Mouse (Mus musculus): ENCODE measurements at regions not wholly inside any gene's neighbourhood (a gene's known extent, or its start where the extent isn't known, plus 50 kb on each side); places are given as distances from the start of the nearest gene placed in this dataset.

DNA sequence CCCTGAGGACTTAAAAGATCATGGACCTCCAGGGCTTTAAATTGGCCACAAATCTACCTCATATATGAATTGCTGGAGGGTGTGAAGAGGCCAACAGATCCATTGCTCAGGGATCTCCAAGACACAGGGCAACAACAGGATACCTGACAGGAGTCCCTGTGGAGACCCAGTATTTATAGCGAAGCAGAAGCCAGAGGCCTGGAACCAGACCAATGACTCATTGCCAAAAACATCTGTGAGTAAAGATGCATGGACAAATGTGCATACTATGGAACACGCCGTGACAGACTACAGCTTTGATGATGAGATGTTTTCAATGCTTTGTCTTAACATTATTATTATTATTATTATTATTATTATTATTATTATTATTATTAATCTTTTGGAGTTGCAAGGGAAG, 239.0 kb upstream of the Syt1 start:
- 90% methylated on average over 3 of the region's 3 CpGs for WGBS
- no peak for ATAC-seq (replicated peaks)
- Histone ChIP-seq H3K4me1 (no peaks in the 10 kb centered on the region), H3K9ac (no peak overlapping the region), H3K36me3 (replicated peaks) (no peaks in the 10 kb centered on the region), H3K4me3 (no peak overlapping the region), H3K4me2 (no peak overlapping the region), H3K27ac (no peak overlapping the region), H3K27me3 (replicated peaks) (no peaks in the 10 kb centered on the region), H3K9me3 (no peaks in the 10 kb centered on the region)

DNA sequence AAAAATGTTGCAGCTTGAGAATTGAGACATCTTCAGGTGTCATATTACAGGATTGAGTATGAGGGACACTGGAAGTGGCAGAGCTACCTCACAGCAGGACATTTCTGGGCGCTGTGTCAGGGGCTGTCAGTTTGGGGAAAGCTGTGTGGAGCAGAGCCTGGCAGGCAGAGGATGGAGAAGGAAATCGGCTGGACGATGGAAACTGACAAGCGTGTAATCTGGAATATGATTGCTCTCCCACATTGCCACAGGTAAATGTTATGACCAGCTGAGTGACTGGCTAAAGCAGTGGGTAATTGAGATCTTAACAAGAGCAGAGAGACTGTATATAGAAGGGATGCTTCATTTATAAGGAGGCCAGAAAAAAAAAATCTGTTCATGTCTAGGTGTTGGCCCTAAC, 235.5 kb upstream of the Syt1 start:
- H3K4me1 ChIP-seq = no peaks in the 10 kb centered on the region
- peak; percentile 63; the same call in 1 of the 2 replicates for ATAC-seq (replicated peaks)

GRCm38 (mm10) chr10:109237026-109237425, 226.2 kb upstream of the Syt1 start:
- no peaks in the 10 kb centered on the region for H3K4me1 ChIP-seq
- no peaks in the 10 kb centered on the region for H3K36me3 ChIP-seq (replicated peaks)
- H3K27me3 ChIP-seq (replicated peaks) = no peaks in the 10 kb centered on the region
- H3K4me3 ChIP-seq = no peak overlapping the region
- 64% methylated on average over 7 of the region's 7 CpGs for WGBS
- no peak overlapping the region for H3K27ac ChIP-seq
- no peak overlapping the region for H3K9ac ChIP-seq
- no peak for ATAC-seq (replicated peaks)
- no peaks in the 10 kb centered on the region for H3K9me3 ChIP-seq
- H3K4me2 ChIP-seq = no peak overlapping the region

More for the DNA sequence above, 235.5 kb upstream of the Syt1 start:
- no peak overlapping the region for H3K9ac ChIP-seq
- 44% methylated on average over 4 of the region's 4 CpGs for WGBS
- H3K9me3 ChIP-seq = no peaks in the 10 kb centered on the region
- no peaks in the 10 kb centered on the region for H3K27me3 ChIP-seq (replicated peaks)
- no peak overlapping the region for H3K4me2 ChIP-seq
- no peak overlapping the region for H3K4me3 ChIP-seq
- no peaks in the 10 kb centered on the region for H3K36me3 ChIP-seq (replicated peaks)
- no peak overlapping the region for H3K27ac ChIP-seq

GRCm38 (mm10) chr10:109226989-109227388, 216.2 kb upstream of the Syt1 start:
- Histone ChIP-seq H3K4me1 (no peaks in the 10 kb centered on the region), H3K4me2 (no peak overlapping the region), H3K9ac (no peak overlapping the region), H3K27me3 (replicated peaks) (no peaks in the 10 kb centered on the region), H3K36me3 (replicated peaks) (no peaks in the 10 kb centered on the region), H3K4me3 (no peak overlapping the region), H3K9me3 (no peaks in the 10 kb centered on the region), H3K27ac (no peak overlapping the region)
- WGBS = 89% methylated on average over 3 of the region's 3 CpGs
- ATAC-seq (replicated peaks) = no peak

DNA sequence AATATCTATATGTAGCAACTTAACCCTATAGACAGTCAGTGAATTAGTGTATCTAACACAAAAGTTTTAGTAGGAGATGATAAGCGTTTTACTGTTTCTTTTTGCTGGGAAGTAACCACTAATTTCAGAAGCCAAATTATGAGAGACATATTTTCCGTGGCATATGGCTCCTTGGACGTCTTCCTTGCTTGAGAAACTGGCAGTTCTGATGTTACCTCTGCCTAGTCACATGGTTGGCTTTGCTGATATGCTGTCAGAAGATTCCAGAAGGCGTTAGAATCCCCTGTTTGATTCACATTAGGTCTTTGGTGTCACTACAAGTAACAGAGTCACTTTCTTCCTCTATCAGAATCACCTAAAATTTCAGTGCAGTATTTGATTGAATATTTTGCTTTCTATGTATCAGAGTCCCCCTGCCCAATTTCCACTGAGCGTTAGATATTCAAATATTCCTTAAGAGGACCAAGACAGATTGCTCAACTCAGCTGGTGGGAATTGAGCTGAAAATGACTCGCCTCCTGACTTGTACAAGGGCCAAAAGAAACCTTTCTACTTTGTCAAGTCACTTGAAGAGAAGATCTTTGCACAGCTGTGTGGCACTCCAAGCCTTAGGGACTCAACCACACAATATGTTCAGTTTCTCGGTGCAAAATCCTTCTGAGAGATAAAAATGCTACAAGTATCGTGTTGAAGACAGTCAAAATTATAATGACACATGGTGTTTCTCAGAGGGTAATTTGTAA, 178.2 kb upstream of the Syt1 start:
- no peaks in the 10 kb centered on the region for H3K4me1 ChIP-seq
- no peaks in the 10 kb centered on the region for H3K36me3 ChIP-seq (replicated peaks)
- H3K4me3 ChIP-seq = no peak overlapping the region
- WGBS = 74% methylated on average over 8 of the region's 8 CpGs
- no peak overlapping the region for H3K9ac ChIP-seq
- no peak for ATAC-seq (replicated peaks)
- no peak overlapping the region for H3K27ac ChIP-seq
- H3K4me2 ChIP-seq = no peak overlapping the region
- H3K27me3 ChIP-seq (replicated peaks) = no peaks in the 10 kb centered on the region
- H3K9me3 ChIP-seq = no peaks in the 10 kb centered on the region

GRCm38 (mm10) chr10:109188252-109188651, 177.5 kb upstream of the Syt1 start:
- no peak overlapping the region for H3K9ac ChIP-seq
- H3K4me3 ChIP-seq = no peak overlapping the region
- H3K36me3 ChIP-seq (replicated peaks) = no peaks in the 10 kb centered on the region
- no peaks in the 10 kb centered on the region for H3K27me3 ChIP-seq (replicated peaks)
- H3K4me1 ChIP-seq = no peaks in the 10 kb centered on the region
- 67% methylated on average over 4 of the region's 4 CpGs for WGBS
- H3K9me3 ChIP-seq = no peaks in the 10 kb centered on the region
- no peak overlapping the region for H3K4me2 ChIP-seq
- ATAC-seq (replicated peaks) = no peak
- no peak overlapping the region for H3K27ac ChIP-seq

- 50% methylated on average over 2 of the region's 2 CpGs for WGBS
These were observed 174.5 kb upstream of the Syt1 start for GRCm38 (mm10) chr10:109185243-109185642.

DNA sequence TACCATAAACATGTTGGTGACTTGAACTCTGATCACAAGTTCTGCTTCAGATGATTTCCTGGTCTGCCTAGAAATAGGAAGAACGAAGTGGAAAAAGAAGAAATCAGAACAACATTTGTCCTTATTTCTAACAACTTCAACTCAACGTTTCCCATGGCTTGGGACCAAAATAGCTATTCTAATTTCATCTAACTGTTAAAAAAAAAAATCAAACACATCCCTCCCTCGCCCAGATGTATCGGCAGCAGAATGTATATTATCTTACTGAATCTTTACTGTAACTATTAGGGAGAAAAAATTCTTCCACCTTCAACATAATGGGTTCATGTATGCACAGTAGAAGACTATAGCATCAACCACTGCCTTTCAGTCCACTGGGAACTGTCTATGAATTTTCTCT, 169.7 kb upstream of the Syt1 start:
- no peak for ATAC-seq (replicated peaks)
- H3K4me3 ChIP-seq = no peak overlapping the region
- WGBS = 89% methylated on average over 4 of the region's 4 CpGs

More at GRCm38 (mm10) chr10:109185243-109185642, 174.5 kb upstream of the Syt1 start:
- Histone ChIP-seq H3K4me1 (no peaks in the 10 kb centered on the region), H3K9me3 (no peaks in the 10 kb centered on the region), H3K9ac (no peak overlapping the region), H3K4me2 (no peak overlapping the region), H3K36me3 (replicated peaks) (no peaks in the 10 kb centered on the region), H3K27ac (no peak overlapping the region), H3K27me3 (replicated peaks) (no peaks in the 10 kb centered on the region), H3K4me3 (no peak overlapping the region)
- ATAC-seq (replicated peaks) = no peak

GRCm38 (mm10) chr10:109160730-109161129, 149.9 kb upstream of the Syt1 start:
- 93% methylated on average over 1 of the region's 1 CpGs for WGBS
- Histone ChIP-seq H3K4me3 (no peak overlapping the region), H3K9me3 (no peaks in the 10 kb centered on the region), H3K9ac (no peak overlapping the region), H3K4me2 (no peak overlapping the region), H3K4me1 (no peaks in the 10 kb centered on the region), H3K27me3 (replicated peaks) (no peaks in the 10 kb centered on the region), H3K27ac (no peak overlapping the region), H3K36me3 (replicated peaks) (no peaks in the 10 kb centered on the region)
- no peak for ATAC-seq (replicated peaks)

More for the DNA sequence above, 169.7 kb upstream of the Syt1 start:
- H3K4me1 ChIP-seq = no peaks in the 10 kb centered on the region
- no peaks in the 10 kb centered on the region for H3K36me3 ChIP-seq (replicated peaks)
- no peaks in the 10 kb centered on the region for H3K27me3 ChIP-seq (replicated peaks)
- H3K4me2 ChIP-seq = no peak overlapping the region
- no peaks in the 10 kb centered on the region for H3K9me3 ChIP-seq
- no peak overlapping the region for H3K27ac ChIP-seq
- no peak overlapping the region for H3K9ac ChIP-seq

GRCm38 (mm10) chr10:109155768-109156167, 145.0 kb upstream of the Syt1 start:
- Histone ChIP-seq H3K9ac (no peak overlapping the region), H3K9me3 (no peaks in the 10 kb centered on the region), H3K27ac (no peak overlapping the region), H3K4me3 (no peak overlapping the region), H3K27me3 (replicated peaks) (no peaks in the 10 kb centered on the region), H3K4me2 (no peak overlapping the region), H3K4me1 (no peaks in the 10 kb centered on the region), H3K36me3 (replicated peaks) (no peaks in the 10 kb centered on the region)
- 80% methylated on average over 5 of the region's 5 CpGs for WGBS
- no peak for ATAC-seq (replicated peaks)

DNA sequence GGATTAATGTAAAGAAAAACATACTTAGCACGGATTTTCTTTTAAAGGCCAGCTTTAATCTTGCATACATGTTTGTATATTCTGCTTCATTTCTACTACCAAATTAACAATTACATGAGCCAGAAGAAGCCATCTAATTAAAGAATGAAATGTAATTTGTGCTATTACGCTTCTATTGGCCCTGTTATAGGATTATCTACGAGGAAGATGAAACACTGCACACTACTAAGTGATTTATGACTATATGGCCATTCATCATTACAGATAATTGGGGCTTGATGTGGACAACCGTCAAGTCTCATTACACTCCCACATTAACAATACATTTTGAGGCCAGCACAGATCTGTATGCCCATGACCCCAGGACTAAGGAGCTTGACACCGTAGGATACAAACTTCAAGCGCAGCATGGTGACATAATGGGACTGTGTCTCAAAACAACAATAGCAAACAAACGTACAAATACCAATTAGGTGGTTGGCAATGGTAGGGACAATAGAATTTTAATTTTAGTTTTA, 129.7 kb upstream of the Syt1 start:
- no peak overlapping the region for H3K4me3 ChIP-seq
- no peak overlapping the region for H3K9ac ChIP-seq
- no peak overlapping the region for H3K4me2 ChIP-seq
- H3K9me3 ChIP-seq = no peaks in the 10 kb centered on the region
- no peaks in the 10 kb centered on the region for H3K27me3 ChIP-seq (replicated peaks)
- ATAC-seq (replicated peaks) = no peak
- H3K27ac ChIP-seq = no peak overlapping the region
- H3K4me1 ChIP-seq = no peaks in the 10 kb centered on the region
- WGBS = 75% methylated on average over 7 of the region's 7 CpGs
- H3K36me3 ChIP-seq (replicated peaks) = no peaks in the 10 kb centered on the region

GRCm38 (mm10) chr10:109136763-109137732, 126.3 kb upstream of the Syt1 start:
- WGBS = 81% methylated on average over 3 of the region's 3 CpGs
- Histone ChIP-seq H3K27me3 (replicated peaks) (no peaks in the 10 kb centered on the region), H3K9ac (no peak overlapping the region), H3K4me2 (no peak overlapping the region), H3K36me3 (replicated peaks) (no peaks in the 10 kb centered on the region), H3K9me3 (no peaks in the 10 kb centered on the region), H3K4me1 (no peaks in the 10 kb centered on the region), H3K4me3 (no peak overlapping the region), H3K27ac (no peak overlapping the region)
- ATAC-seq (replicated peaks) = no peak
